Mouse (Mus musculus) embryonic facial prominence, embryonic 10.5 days (tissue): ENCODE data around the gene Ccn5. TPM values are rescaled to one million over a fixed set of nuclear protein-coding genes. Genes with fewer than 3 reads are reported as not detected.
A peak's percentile ranks its signal among the peaks of the same experiment; 100 is the strongest.

Source experiments
- DNase-seq: peaks from one replicate; pipeline ENCODE4 v3.0.0-alpha.2; 2017; ENCODE audit warnings: low spot score
- H3K27ac ChIP-seq: fragments of 300-500 bp; sonication (generic); replicated peaks from 2 replicates; pipeline ENCODE4 v1.5.1; 2016; ENCODE audit warnings: mild to moderate bottlenecking
- H3K27me3 ChIP-seq: fragments of 300-500 bp; sonication (generic); replicated peaks from 2 replicates; pipeline ENCODE4 v1.6.1; 2016; ENCODE audit warnings: low read depth, mild to moderate bottlenecking; ENCODE audit not compliant: poor library complexity, severe bottlenecking
- H3K36me3 ChIP-seq: fragments of 300-500 bp; sonication (generic); replicated peaks from 2 replicates; pipeline ENCODE4 v1.6.1; 2016; ENCODE audit warnings: mild to moderate bottlenecking, moderate library complexity
- H3K4me1 ChIP-seq: fragments of 300-500 bp; sonication (generic); 2 replicates; pipeline ENCODE4 v1.6.1; 2016
- H3K4me3 ChIP-seq: fragments of 300-500 bp; sonication (generic); 2 replicates; pipeline ENCODE4 v1.5.1; 2016; ENCODE audit warnings: mild to moderate bottlenecking, moderate library complexity
- H3K9me3 ChIP-seq: fragments of 300-500 bp; sonication (generic); 2 replicates; pipeline ENCODE4 v1.6.1; 2016; ENCODE audit warnings: mild to moderate bottlenecking
- WGBS: fragments of 180-500 bp; shearing (Covaris S2); methylation state at CpG from one replicate; pipeline ENCODE4 v1.1.7; 2016; 5-methylcytosine and 5-hydroxymethylcytosine counted together
- polyA plus RNA-seq: library from polyadenylated mRNA; unstranded; fragments of >200 nt; fragmentation: Nextera tagmentation; extraction: Ambion mirVana; gene quantifications from 2 replicates; pipeline ENCODE4 v1.2.1, GENCODE M21; 2016

Gene Ccn5
- polyA plus RNA-seq, result 0.09 and 0.25 TPM in 2 replicates

DNA sequence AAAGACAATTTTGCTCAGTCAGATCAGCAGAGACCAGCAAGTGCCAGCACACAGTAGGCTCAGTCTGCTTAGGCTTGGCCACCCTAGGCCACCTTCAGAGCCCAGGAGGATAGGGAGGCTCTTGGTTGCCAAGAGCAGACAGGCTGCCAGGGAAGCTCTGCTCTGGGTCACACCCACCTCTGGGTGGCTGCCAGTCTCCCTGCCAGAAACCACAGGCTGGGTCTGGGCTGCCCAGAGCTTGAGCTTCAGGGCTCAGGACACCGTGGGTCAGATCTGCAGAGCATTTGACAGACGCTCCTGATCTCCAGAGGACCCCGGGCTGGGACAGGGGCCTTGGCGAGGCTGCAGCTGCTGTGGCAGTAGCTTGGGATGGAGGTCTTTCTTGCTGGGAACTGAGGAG, at the start of gene Ccn5:
Ccn5 (plus strand) TSS at position 255 of the 400 bp plus-strand sequence.
- Histone ChIP-seq H3K27me3 (no peaks in the 10 kb centered on the region), H3K4me1 (peaks cover 12% of the 10 kb centered on the region), H3K9me3 (no peaks in the 10 kb centered on the region), H3K27ac (no peak within 1 kb of the TSS), H3K4me3 (no peak within 1 kb of the TSS), H3K36me3 (no peaks in the 10 kb centered on the region)
- WGBS, result 84% methylated on average over 4 of the region's 4 CpGs
- no peak for DNase-seq

DNA sequence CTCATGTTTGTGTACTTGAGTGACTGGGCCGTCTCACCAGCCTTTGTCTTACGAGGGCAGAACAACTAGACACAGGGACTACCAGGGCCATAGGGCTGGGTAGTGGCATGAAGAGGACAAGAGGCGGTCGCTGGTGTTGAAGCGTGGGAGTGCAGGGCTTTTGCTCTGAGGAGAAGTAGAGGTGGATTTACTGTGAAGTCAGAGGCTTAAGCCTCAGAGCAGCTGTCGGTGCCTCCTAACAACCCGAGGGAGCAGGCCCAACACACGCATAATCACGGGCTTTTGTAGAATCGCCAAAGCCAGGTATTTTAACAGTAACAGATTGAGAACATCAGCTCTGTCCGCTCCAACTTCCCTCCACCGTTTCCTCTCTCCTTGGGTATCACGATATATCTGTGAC, 44.0 kb upstream of the Ccn5 start:
- Histone ChIP-seq H3K36me3 (no peaks in the 10 kb centered on the region), H3K27me3 (peaks cover 68% of the 10 kb centered on the region), H3K9me3 (no peaks in the 10 kb centered on the region), H3K27ac (no peak overlapping the region), H3K4me1 (0 out of 2 replicates have a peak, but pooled peaks cover 3% of the 10 kb centered on the region), H3K4me3 (no peak overlapping the region)
- no peak for DNase-seq
- 16% methylated on average over 13 of the region's 13 CpGs for WGBS

GRCm38 (mm10) chr2:163777061-163777460, 43.6 kb upstream of the Ccn5 start:
- Histone ChIP-seq H3K4me3 (no peak overlapping the region), H3K4me1 (0 out of 2 replicates have a peak, but pooled peaks cover 3% of the 10 kb centered on the region), H3K27me3 (peaks cover 66% of the 10 kb centered on the region), H3K27ac (no peak overlapping the region), H3K9me3 (no peaks in the 10 kb centered on the region), H3K36me3 (no peaks in the 10 kb centered on the region)
- WGBS, result under 1% methylated on average over 2 of the region's 2 CpGs
- no peak for DNase-seq

GRCm38 (mm10) chr2:163778896-163779295, 41.8 kb upstream of the Ccn5 start:
- H3K27ac ChIP-seq, result no peak overlapping the region
- H3K4me1 ChIP-seq, result 0 out of 2 replicates have a peak, but pooled peaks cover 3% of the 10 kb centered on the region
- WGBS, result 64% methylated on average over 4 of the region's 4 CpGs
- H3K9me3 ChIP-seq, result no peaks in the 10 kb centered on the region
- no peak for DNase-seq
- H3K27me3 ChIP-seq, result peaks cover 58% of the 10 kb centered on the region
- no peak overlapping the region for H3K4me3 ChIP-seq
- H3K36me3 ChIP-seq, result no peaks in the 10 kb centered on the region

DNA sequence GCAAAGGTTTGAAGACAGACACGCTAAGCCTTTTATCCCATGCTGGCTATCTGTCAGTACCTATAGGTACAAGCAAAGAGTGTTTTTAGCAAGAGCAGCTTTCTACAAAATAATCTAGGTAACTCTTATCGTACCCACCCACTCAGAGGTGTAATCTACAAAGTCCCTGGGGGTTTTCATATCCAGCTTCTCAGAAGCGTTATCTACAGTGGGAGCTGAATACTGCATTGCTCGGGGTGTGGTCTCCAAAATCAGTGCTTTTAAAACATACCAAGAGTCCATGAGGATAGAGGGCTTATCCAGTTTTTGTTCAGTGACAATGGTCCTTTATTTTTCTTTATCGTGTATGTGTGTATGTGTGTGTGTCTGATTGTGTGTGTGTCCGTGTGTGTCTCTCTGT, 37.3 kb upstream of the Ccn5 start:
- Histone ChIP-seq H3K36me3 (no peaks in the 10 kb centered on the region), H3K4me1 (no peaks in the 10 kb centered on the region), H3K9me3 (no peaks in the 10 kb centered on the region), H3K27me3 (peaks cover 23% of the 10 kb centered on the region), H3K27ac (no peak overlapping the region), H3K4me3 (no peak overlapping the region)
- DNase-seq, result no peak
- 89% methylated on average over 6 of the region's 6 CpGs for WGBS

- DNase-seq, result no peak
- Histone ChIP-seq H3K27ac (no peak overlapping the region), H3K4me3 (no peak overlapping the region), H3K9me3 (no peaks in the 10 kb centered on the region), H3K27me3 (peaks cover 18% of the 10 kb centered on the region), H3K4me1 (no peaks in the 10 kb centered on the region), H3K36me3 (no peaks in the 10 kb centered on the region)
- WGBS, result 76% methylated on average over 4 of the region's 4 CpGs
These were observed 36.8 kb upstream of the Ccn5 start for GRCm38 (mm10) chr2:163783901-163784300.

- WGBS, result 88% methylated on average over 6 of the region's 6 CpGs
- no peak overlapping the region for H3K27ac ChIP-seq
These were observed 33.6 kb upstream of the Ccn5 start for GRCm38 (mm10) chr2:163787086-163787485.

DNA sequence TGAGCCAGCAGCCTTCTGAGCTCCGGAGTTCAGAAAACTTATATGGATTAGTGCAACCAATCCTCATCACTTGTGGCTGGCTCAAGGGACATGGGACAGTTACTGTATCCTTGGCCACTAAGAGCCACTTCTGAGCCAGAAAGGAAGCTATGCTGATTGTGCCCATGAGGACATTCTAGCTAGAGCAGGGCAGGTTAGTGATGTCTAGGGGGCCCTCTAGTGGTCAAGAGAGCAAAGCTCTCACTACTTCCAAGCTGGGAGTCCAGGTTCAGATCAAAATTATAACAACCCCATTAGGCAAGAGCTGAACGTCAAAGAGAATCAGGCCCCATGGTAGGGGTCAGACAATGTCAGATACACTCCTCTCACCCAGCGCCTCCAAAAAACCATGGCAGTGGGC, 33.0 kb upstream of the Ccn5 start:
- Histone ChIP-seq H3K27ac (no peak overlapping the region), H3K9me3 (no peaks in the 10 kb centered on the region), H3K27me3 (no peaks in the 10 kb centered on the region), H3K4me3 (no peak overlapping the region), H3K36me3 (no peaks in the 10 kb centered on the region), H3K4me1 (no peaks in the 10 kb centered on the region)
- WGBS, result 54% methylated on average over 3 of the region's 3 CpGs
- peak; percentile 53 for DNase-seq

More at GRCm38 (mm10) chr2:163787086-163787485, 33.6 kb upstream of the Ccn5 start:
- DNase-seq, result no peak
- no peak overlapping the region for H3K4me3 ChIP-seq
- H3K4me1 ChIP-seq, result no peaks in the 10 kb centered on the region
- no peaks in the 10 kb centered on the region for H3K36me3 ChIP-seq
- no peaks in the 10 kb centered on the region for H3K9me3 ChIP-seq
- no peaks in the 10 kb centered on the region for H3K27me3 ChIP-seq

- Histone ChIP-seq H3K36me3 (no peaks in the 10 kb centered on the region), H3K4me3 (no peak overlapping the region), H3K27me3 (no peaks in the 10 kb centered on the region), H3K9me3 (no peaks in the 10 kb centered on the region), H3K27ac (no peak overlapping the region), H3K4me1 (no peaks in the 10 kb centered on the region)
- WGBS, result 78% methylated on average over 4 of the region's 4 CpGs
- DNase-seq, result peak; percentile 56
These were observed 32.2 kb upstream of the Ccn5 start for GRCm38 (mm10) chr2:163788484-163788883.

- no peak overlapping the region for H3K27ac ChIP-seq
- 60% methylated on average over 7 of the region's 7 CpGs for WGBS
- no peaks in the 10 kb centered on the region for H3K36me3 ChIP-seq
- no peak overlapping the region for H3K4me3 ChIP-seq
- peak; percentile 19 for DNase-seq
- no peaks in the 10 kb centered on the region; the same call in 1 of the 2 replicates for H3K9me3 ChIP-seq
- peaks cover 10% of the 10 kb centered on the region; the same call in 1 of the 2 replicates for H3K4me1 ChIP-seq
- H3K27me3 ChIP-seq, result no peaks in the 10 kb centered on the region
These were observed 22.2 kb upstream of the Ccn5 start for GRCm38 (mm10) chr2:163798411-163798810.

- no peak overlapping the region for H3K4me3 ChIP-seq
- WGBS, result 69% methylated on average over 3 of the region's 3 CpGs
These were observed 19.8 kb upstream of the Ccn5 start for GRCm38 (mm10) chr2:163800832-163801231.

GRCm38 (mm10) chr2:163801406-163801805, 19.3 kb upstream of the Ccn5 start:
- no peaks in the 10 kb centered on the region for H3K27me3 ChIP-seq
- no peaks in the 10 kb centered on the region for H3K9me3 ChIP-seq
- H3K4me3 ChIP-seq, result no peak overlapping the region
- DNase-seq, result no peak
- H3K4me1 ChIP-seq, result peaks cover 10% of the 10 kb centered on the region; the same call in 1 of the 2 replicates
- 86% methylated on average over 5 of the region's 5 CpGs for WGBS
- no peaks in the 10 kb centered on the region for H3K36me3 ChIP-seq
- H3K27ac ChIP-seq, result no peak overlapping the region

More at GRCm38 (mm10) chr2:163800832-163801231, 19.8 kb upstream of the Ccn5 start:
- no peaks in the 10 kb centered on the region for H3K36me3 ChIP-seq
- no peak for DNase-seq
- H3K4me1 ChIP-seq, result peaks cover 10% of the 10 kb centered on the region; the same call in 1 of the 2 replicates
- H3K27ac ChIP-seq, result no peak overlapping the region
- H3K27me3 ChIP-seq, result no peaks in the 10 kb centered on the region
- no peaks in the 10 kb centered on the region; the same call in 1 of the 2 replicates for H3K9me3 ChIP-seq

DNA sequence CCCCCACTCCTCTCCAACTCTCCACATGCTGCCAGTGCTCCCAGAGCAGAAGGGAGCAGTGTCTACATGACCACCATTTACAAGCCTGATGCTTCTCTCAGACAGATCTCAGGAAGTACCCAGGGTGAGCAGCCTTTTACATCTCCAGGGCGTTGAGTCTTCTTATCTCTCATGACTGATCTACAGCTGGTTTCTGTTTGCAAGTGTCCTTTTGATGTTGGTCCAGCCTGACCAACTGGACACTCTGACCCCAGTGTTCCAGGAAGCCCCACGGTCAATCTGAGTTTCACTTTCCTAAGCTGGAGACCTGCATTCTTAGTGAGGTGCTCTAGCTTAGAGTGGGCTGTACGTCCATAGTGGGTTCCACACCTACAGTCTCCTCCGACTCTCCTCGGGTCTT, 16.8 kb upstream of the Ccn5 start:
- WGBS, result 79% methylated on average over 5 of the region's 5 CpGs
- Histone ChIP-seq H3K4me3 (no peak overlapping the region), H3K27ac (no peak overlapping the region), H3K4me1 (no peaks in the 10 kb centered on the region), H3K27me3 (no peaks in the 10 kb centered on the region), H3K36me3 (no peaks in the 10 kb centered on the region), H3K9me3 (no peaks in the 10 kb centered on the region)
- DNase-seq, result no peak
